Mouse (Mus musculus) adipose tissue, adult 10 weeks (tissue): ENCODE measurements around the gene Olfr1162. TPM values are rescaled to one million over a fixed set of nuclear protein-coding genes. Genes with fewer than 3 reads are reported as not detected.

Source experiments
- polyA plus RNA-seq: library from polyadenylated mRNA; stranded (reverse); fragments of 350-450 nt; fragmentation: Illumina TruSeq; extraction: RNeasy Lipid Tissue Mini Kit (QIAGEN cat#74804); gene quantifications from one replicate; pipeline ENCODE4 v1.2.3, GENCODE M21; 2014; ENCODE audit warnings: low read depth, low replicate concordance

Olfr1162 gene
- not detected for polyA plus RNA-seq

GRCm38 (mm10) chr2:88051029-88051428 is at the start of gene Olfr1162:
Gene Olfr1162 (minus strand): TSS chr2:88051129.

DNA sequence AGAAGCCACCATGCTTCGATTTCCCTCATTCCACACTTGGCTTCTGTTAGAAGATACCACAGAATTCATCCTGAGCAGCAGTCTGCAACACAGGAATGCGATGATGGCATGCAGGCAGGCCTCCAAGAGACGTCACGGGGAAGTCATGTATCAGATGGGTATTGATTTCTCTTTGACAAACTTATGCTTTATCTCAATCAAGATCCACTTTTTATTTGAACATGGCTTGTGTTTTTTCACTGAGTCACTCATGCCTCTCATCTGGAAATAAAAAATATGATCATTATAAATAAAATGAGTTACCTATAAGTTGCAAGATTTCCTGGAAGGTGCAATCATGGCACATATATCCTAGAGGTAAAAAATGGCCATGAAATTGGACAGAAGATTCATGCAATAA is 42.9 kb upstream of the Olfr1162 start, which contains the start of gene Olfr1164:
TSS of gene Olfr1164 (minus strand) at position 101 of the 400 bp plus-strand sequence.

GRCm38 (mm10) chr2:88071730-88072129 is 20.8 kb upstream of the Olfr1162 start, which contains the start of gene Olfr1163:
Gene Olfr1163 (minus strand): TSS chr2:88071830.

GRCm38 (mm10) chr2:88037599-88037998 is 13.3 kb downstream of the Olfr1162 start, which contains the start of gene Olfr73:
Gene Olfr73 (minus strand): TSS chr2:88037699.

GRCm38 (mm10) chr2:88022474-88022873 is 28.5 kb downstream of the Olfr1162 start, which contains the start of gene Olfr1161:
Gene Olfr1161 (plus strand): TSS chr2:88022774.

DNA sequence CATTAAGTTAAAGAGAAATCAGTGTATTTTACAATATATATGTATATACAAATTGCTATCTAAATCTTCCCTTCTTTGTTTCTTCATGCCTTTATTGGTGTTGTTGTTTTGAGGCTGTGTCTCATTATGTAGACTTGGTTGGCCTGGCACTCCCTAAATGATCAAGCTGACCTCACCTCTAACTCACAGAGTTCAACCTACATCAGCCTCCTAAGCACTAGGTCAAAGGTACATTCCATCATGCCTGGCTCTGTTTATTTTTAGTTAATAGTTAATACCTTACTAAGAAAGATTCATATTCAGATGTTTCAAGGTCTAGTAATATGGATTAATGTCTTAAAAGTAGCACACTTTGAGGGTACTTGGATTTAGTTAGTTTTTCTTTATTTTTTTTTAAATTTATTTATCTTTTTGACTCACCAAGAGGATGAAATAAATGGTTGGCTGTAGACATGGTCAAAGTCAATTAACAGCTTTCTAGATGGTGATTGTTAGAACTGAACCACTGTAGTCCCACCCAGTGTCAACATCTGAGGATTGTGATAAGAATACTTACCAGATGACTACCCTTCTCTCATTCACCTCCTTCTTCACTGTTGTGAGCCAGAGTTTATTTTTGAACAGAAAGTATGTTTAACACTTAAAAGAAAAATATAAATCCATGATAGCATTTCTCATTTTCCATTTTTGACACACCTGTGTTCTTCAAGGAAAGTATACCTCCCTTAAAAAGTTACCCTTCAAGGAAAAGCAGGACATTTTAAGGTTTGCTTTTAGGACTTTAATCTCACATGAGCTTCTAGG is 43.2 kb downstream of the Olfr1162 start, which contains the start of gene Olfr1160:
TSS of gene Olfr1160 (minus strand) at position 754 of the 804 bp plus-strand sequence.

Other genes starting within 250 kb of the Olfr1162 start
- not detected for gene Olfr1145, start 241.3 kb downstream of the Olfr1162 start, polyA plus RNA-seq
- gene Olfr1148, start 220.6 kb downstream of the Olfr1162 start, polyA plus RNA-seq, result not detected
- not detected for gene Olfr1150-ps1, start 207.1 kb downstream of the Olfr1162 start, polyA plus RNA-seq
- gene Olfr1151, start 195.3 kb downstream of the Olfr1162 start, polyA plus RNA-seq, result not detected
- not detected for gene Olfr1152, start 184.6 kb downstream of the Olfr1162 start, polyA plus RNA-seq
- not detected for gene Olfr1153, start 156.2 kb downstream of the Olfr1162 start, polyA plus RNA-seq
- gene Olfr1154, start 146.0 kb downstream of the Olfr1162 start, polyA plus RNA-seq, result not detected
- not detected for gene Olfr1155, start 106.0 kb downstream of the Olfr1162 start, polyA plus RNA-seq
- gene Olfr1156, start 98.0 kb downstream of the Olfr1162 start, polyA plus RNA-seq, result not detected
- gene Olfr1157, start 82.8 kb downstream of the Olfr1162 start, polyA plus RNA-seq, result not detected
- gene Olfr74, start 76.5 kb downstream of the Olfr1162 start, polyA plus RNA-seq, result not detected
- gene Olfr1158, start 61.0 kb downstream of the Olfr1162 start, polyA plus RNA-seq, result not detected
- not detected for gene Olfr1160, start 42.9 kb downstream of the Olfr1162 start, polyA plus RNA-seq
- not detected for gene Olfr1161, start 28.4 kb downstream of the Olfr1162 start, polyA plus RNA-seq
- gene Olfr73, start 13.4 kb downstream of the Olfr1162 start, polyA plus RNA-seq, result not detected
- gene Olfr1163, start 20.7 kb upstream of the Olfr1162 start, polyA plus RNA-seq, result not detected
- gene Olfr1164, start 42.8 kb upstream of the Olfr1162 start, polyA plus RNA-seq, result not detected
- gene Olfr1166, start 77.1 kb upstream of the Olfr1162 start, polyA plus RNA-seq, result not detected
- gene Olfr1167, start 104.1 kb upstream of the Olfr1162 start, polyA plus RNA-seq, result not detected
- not detected for gene Olfr1168, start 130.8 kb upstream of the Olfr1162 start, polyA plus RNA-seq
- not detected for gene Olfr1170, start 177.2 kb upstream of the Olfr1162 start, polyA plus RNA-seq
- gene Olfr1173, start 228.7 kb upstream of the Olfr1162 start, polyA plus RNA-seq, result not detected